Mouse (Mus musculus): ENCODE results near the gene Cacna1c. TPM values are rescaled to one million over a fixed set of nuclear protein-coding genes. Genes with fewer than 3 reads are reported as not detected.

The Cacna1c gene
- polyA plus RNA-seq, 1 experiment, result 3.0 TPM

DNA sequence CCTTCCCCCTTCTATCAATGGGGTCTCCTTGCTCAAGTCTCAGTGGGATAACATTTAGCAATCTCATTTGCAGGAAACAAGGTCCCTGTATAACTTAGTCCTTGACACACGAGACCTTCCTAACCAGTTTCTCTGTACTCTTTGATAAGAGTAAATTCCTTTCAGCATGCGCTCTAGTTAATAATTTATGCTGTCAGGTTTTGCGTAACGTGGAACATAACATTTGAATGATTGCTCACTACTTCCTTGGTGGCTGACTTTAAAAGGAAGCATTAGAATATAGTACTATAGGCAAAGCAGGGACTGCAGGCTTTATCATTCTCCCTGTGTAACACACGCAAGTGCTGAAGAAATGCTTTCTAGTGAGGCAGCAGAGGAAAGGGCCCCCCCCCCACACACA is 232.9 kb downstream of the Cacna1c start:
- no peak for DNase-seq (ENCODE audit: low read depth)

DNA sequence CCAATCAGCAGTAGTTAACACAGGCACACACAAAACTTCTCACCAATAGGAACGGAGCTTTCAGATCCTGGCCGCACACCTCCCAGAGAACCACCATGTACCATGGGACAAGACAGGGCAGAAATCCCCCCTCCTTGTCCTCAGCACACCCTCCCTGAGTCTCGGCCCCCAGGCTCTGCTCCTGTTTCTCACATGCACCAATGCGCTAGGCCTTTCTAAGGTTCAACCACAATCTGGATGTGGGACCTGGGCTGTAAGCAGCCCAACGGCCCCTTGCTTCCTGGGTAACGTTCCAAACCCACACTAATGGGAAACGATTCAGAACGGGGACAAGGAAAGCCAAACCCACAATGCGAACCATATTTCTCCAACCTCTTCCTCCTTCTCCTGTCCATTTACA is 237.7 kb downstream of the Cacna1c start:
- no peak for DNase-seq (ENCODE audit: low read depth)

DNA sequence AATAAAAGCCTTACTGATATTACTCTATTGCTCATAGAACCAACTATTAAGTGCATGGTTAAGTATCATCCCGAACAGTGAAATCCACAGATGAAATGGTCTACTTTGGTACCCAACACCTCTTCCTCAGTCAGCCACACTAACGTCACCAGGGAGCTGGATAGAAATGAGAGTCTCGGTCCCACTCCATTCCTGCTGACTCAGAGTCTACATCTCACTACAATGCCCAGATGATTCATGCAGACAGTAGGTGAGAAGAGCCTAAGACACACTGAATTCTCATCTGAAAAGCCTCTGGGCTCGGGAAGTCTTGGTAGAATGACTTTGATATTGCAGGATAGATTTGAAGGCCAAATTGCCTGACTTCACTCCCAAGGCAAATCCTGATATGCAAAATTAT is 240.0 kb downstream of the Cacna1c start:
- no peak for DNase-seq (ENCODE audit: low read depth)

DNA sequence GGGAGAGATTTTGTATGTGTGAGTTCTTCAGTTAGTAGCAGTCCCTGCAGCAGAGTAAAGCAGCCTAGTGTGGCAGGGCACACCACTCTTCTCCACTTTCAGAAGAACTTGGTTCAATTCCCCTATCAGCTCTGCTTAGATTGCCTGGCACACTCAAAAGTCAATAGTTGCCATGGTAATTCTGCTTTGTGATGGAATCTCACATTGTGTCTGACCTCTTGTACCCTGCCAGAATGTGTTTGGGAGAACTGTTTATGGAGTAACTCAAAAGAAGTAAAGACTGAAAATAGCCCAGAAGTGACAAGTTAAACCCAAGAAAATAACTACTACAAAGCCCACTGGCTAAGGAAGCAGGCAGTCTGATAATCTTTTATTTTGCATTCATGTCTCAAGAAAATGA is 240.4 kb downstream of the Cacna1c start:
- no peak for DNase-seq (ENCODE audit: low read depth)

DNA sequence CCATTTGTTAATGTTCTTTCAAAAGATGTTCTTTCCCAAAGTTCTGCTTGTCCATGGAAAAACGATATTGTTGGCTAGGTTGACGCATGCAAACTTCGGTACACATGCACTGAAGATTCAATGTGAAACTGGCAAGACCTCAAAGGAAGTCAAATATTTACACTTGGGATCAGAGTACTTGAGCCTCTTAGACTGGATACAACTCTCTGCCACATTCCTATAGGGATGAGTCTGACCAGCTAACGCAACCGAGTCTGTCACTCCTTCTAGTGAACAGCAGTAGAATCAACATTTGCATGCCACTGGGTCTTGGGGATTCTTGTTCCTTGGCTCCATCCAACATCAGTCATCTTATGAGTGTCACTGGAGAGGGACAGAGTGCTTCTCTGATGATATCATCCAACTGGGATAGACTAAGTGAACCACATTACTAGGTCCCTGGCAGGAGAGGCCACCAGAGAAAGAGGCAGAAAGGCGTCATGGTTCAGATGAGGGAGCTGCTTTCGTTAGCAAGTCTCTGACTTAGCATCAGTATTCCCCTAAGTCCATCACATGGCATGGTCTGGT is 241.1 kb downstream of the Cacna1c start:
- no peak for DNase-seq (ENCODE audit: low read depth)

DNA sequence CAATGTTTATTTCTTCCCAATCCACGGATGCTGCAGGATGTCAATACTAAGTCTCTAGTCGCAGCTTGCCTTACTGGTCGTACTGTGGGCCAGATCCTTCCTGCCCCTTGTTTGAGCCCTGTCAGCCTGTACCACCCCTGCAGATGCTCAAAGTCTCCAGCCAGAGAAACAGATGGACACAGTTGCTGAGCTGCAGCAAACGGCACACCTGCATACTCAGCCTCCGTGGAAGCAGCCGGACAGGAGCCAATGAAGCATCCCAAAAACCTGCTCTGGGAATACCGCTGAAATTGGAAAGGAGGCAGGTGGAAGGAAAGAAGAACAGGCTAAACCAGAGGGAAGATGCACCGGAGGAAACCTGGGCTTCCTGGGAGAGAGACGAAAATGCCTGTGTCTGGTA is 243.8 kb downstream of the Cacna1c start:
- DNase-seq (ENCODE audit: low read depth), result no peak

DNA sequence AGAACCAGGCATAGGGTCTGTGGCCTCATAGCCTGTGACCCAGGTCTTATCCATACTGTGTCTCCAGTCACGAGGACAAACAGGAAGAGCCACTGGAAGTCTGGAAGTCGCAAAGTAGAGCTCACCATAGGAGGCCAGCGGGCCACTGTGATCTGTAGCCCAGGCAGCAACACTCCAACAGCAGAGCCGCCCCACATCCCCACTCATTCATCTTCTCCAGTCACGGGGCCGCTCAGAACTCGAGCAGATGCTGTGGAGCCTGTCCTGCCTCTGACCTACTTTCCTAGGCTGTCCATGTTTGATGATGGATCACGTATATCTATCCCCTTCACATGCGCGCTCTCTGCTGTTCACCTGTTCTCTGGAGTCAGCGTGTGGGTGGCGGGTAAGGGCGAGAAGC is 246.0 kb downstream of the Cacna1c start:
- DNase-seq (ENCODE audit: low read depth), result no peak

DNA sequence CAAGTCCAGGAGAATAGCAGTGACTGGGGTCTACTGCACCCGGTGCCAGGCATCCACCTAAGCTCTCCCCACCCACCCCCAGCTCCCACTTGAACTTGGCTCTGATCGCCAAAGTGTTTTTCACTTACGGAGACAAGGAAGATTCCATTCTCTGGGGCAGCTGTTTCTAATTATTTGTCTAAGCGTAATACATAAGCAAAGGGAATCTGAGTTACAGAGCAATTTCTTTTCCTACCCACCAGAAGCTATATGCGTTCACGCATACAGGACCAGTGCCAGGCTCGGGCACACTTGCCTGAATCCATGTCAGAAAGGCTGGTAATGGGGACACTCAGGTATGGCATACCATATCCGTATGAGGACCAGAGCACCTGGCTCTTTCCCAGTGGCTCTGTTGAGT is 248.9 kb downstream of the Cacna1c start:
- no peak for DNase-seq (ENCODE audit: low read depth)

DNA sequence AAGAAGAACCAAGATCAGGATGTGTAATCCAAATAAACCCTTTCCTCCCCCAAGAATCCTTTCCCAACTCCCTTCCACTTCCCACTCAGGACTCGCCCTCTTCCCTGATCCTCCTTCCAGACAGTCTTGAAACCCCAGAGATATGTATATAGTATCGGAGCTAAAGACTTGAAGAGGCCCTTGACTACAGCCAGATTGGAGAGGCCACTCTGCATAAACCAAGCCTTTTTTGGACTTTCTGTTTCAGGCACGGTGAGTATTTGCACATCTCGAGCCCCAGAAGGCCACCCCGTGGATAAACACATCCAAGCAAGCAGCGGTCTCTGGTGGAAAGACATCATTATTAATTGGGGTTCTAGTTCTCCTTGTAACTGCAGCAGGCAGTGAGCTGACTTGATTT is 249.6 kb downstream of the Cacna1c start:
- no peak for DNase-seq (ENCODE audit: low read depth)

DNA sequence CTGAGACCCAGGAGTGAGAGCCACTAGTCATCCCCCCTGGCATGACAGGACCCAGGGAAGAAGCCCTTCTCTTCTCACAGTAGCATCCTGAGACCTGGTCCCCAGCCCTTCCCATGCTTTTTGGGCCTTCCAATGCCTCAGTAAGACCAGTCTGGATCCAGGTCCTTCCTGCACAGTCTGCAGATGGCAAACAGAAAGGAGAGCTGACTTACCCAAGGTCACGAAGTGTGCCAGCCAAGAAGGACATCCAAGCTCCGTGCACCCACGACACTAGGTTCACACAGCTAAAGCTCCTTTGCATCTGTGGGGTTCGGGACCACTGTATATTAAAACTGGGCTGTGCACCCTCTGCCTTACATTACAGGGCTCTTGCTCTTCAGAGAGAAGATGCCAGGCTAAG is 252.1 kb downstream of the Cacna1c start:
- no peak for DNase-seq (ENCODE audit: low read depth)

DNA sequence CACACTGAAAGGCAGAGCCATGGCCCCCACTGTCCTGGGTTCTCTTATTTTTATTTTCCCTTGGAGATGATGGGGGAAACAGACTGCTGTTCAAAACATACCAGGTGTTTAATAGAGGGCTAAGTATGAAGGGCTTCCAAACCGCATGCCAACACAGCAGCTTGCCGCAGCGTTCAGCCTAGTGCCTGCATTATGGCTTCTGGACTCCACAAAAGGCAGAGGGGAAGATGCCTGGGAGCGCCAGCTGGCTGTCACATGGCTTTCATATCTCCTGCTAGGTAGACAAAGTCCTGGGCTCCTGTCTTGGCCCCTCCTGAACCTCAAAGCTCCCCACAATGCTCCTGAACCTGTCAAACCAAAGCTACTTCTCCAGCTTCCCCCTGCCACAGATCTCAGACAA is 254.4 kb downstream of the Cacna1c start:
- DNase-seq (ENCODE audit: low read depth), result no peak

DNA sequence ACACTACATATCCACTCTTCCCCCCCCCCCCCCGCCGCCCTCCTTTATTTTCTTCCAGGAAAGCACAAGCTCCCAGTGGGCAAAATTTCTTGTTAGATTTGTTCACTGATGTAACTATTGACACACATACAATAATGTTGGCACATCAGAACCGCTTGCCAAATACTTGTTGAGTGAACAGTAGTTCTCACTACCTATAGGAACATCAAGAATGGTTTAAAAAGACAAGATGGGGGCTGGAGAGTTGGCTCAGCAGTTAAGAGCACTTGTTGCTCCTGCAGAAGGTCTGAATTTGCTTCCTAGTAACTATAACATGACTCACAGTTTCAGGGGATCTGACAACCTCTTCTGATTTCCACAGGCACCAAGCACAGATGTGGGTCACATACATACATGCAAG is 255.2 kb downstream of the Cacna1c start:
- DNase-seq (ENCODE audit: low read depth), result no peak

DNA sequence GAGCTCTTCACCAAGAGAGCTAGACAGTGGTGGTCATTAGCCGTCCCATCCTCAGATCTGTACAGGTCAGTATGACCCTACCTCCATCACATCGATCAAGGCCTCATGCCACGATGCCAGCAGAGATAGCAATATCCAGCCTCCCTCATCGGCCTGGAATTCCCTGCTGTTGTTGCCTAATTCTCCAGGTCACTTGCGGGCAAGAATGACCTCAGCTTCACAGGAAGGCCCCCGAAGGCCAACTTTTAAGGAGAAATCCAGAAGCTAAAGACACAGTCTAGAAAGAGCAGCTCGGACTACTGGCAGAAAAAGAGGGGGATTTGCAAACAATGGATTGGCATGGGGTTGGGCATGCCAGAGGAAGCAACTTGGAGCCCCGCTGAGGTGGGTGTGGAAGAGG is 256.6 kb downstream of the Cacna1c start:
- DNase-seq (ENCODE audit: low read depth), result no peak

DNA sequence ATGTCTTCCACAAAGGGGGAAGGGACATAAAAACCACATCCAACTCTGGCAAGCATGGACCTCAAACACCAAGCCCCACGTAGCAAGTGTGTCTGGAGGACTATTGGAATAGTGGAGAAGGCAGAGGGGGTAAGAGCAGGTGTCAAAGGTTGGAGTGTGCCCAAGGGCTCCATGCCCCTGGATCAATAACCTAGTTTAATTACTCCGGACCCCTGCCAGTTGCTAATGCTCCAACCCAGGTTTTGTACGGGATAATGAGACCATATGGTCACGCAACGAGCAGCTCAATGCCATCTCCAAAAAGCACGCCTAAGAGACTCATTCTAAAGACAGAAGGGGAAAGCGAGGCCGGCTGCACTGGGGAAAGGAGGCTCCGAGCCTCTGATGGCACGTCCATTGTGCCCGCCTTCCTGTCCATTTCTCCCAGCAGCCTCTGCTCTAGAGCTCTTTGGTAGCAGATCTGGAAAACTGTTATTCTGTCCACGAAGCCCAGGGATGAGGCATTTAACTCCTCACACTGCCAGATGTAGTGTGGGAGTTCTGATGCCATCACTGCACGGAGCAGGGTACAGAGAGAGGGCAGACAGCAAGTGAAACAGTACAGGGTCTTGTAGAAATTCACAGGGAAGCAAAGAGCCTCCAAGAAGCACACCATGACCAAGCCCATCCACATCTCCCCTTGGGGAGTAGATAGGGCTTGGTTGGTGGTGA is 257.7 kb downstream of the Cacna1c start:
- DNase-seq (ENCODE audit: low read depth), result no peak

DNA sequence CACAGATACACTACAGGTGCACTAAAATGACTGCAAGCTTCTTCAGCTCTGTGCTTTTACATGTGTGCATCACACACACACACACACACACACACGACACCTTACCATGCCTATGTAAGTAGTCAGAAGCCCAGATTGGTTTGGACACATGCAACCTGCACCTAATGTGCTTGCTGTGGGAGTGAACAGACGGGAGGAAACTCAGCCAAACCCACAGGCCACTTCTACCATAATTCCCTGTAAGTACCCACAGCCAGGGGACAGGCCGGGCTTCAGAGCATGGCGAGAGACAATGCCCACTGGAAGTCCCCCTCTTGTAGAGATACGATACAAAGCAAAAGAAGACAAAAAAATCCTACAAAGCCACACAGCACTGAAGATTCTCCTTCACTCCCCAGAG is 258.7 kb downstream of the Cacna1c start:
- no peak for DNase-seq (ENCODE audit: low read depth)

DNA sequence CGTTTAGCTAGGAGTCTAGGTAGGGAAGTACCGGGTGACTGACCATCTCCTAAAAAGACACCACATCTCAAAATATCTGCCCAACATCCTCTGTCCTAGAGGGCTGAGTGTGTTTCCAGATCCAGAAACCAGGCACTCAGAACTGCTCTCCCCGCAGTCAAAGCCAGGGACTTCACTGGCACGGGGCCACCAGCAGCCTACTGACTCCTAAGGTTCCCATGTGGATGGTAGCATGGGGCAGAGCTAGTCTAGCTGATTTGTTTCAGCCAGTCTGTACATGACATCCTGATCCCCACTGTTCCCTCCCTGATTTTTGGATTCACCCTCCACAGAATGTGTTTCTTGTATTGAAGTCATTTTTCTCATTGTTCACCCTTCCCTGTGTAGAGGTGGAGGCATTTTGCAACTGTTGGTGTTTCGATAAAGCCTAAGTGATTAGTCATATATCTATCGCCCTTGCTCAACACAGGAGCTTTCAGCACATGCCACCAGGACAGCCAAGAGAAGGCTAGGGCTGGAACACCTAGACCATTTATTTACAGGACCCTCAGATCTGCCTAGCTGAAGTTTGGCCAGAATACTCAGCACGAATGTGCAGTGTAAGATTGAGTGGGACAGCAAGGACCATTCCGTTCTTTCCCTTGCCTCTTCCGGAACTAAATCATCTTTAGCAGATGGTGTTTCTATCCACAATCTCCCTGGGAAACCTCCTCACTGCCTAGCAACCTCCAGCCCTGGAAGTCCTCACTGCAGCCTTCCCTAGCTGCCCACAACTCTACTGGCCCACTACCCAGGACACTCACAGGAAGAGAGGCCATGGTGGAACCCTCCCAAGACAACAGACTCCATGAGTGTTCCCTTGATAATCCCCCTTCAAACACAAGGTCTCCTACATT is 260.4 kb downstream of the Cacna1c start:
- no peak for DNase-seq (ENCODE audit: low read depth)

DNA sequence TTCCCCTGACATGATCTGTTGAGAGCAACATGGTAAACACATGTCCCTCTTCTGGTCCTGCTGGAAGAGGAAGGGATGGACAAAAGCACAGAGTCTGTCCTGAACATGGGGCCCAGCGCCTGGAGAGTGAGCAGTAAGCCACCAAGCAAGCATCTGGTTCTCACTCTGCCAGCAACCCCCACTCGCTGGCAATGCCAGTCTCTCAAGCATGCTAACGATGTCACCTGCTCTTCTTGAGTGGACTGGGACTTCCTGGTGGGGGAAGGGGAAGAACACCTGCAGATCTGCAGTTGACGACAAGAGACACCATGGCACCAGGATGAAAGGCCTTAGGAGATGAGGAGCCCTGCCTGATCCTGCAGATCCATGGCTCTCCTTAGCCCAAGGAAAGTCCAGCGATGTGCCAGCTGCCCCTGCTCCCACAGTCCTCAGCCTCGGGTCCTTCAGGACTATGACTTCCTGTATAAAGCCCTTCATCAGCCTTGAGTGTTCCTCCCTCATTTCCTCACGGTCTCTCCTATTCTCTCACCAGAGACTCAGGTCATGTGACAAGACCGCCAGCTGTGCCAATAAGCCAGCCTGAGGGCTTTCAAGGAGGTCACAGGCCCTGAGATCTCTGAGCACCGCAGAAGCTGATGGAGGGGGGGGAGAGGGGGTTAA is 261.8 kb downstream of the Cacna1c start:
- DNase-seq (ENCODE audit: low read depth), result no peak

DNA sequence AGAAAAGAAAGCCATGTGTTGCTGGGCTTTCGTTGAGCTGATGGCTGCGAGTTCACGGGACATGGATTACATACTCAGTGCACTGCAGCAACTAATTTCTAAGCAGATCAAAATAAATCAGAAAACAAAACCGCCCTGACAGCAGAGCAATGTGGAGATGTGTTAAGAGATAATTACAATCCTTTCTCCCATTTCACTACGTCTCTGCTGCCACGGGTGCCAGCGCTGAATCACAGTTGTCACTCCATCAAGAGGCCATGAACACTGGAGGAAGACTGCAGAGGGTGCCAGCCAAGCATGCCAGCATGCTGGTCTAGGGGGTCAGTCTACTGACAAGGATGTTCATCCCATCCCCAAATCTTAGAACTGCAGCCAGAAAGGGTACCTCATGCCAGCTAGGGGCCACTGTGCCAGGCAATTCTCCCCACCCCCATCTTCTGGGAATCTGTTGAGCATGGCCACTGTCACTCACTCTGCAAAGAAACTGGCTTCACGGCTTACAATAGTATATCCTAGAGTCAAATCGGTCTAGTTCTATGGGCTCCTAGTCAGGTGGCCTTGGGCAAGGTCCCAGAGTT is 263.1 kb downstream of the Cacna1c start:
- no peak for DNase-seq (ENCODE audit: low read depth)

DNA sequence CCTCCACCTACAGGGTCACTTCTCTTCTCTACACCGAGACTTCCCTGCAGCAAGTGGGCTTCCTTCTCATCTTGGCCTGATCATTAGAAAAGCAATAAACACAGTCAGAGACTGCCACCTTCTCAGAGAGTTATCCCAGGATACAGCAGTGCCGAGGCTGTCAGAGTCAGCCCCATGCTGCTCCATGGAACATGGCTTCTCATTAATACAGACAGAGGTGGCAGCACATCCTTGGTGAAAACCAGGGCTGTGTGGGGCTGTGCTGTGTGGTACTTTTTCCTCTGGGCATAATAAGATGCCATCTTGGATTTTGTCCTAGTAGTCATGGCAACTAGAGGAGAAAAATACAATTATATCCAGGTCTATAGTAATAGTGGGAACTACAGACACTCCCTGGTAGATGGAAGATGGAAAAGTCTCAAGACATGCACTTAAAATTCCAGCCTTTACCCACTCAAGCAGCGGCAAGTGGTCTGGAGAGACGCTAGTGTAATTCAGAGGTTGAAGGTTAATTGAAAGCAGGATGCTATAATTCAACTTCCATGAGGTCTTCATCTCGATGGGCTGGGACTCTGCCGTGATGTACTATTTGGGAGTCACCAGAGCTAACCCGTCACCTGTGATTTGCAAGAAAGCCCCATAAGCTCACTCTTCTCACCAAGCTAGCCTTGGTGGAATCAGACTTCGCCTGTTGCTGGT is 264.1 kb downstream of the Cacna1c start:
- DNase-seq (ENCODE audit: low read depth), result no peak

DNA sequence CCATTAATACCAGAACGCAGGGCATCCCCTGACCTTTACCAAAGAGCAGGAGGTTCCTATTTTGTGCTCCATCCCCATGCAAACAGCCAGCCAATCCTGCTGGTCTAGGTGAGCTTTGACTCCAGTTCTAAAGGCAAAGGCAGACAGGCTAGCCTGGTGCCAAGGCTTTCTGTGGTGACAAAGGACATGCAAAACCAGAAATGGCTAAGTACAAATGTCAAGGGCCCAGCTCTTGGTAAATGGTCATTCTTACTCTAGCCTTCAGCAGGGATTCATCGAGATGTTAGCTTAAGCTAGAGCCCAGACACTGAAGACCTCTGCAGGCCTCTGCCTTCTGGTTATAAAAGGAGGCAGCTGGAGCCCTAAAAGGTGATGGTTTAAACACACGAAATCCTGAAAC is 269.5 kb downstream of the Cacna1c start:
- DNase-seq (ENCODE audit: low read depth), result no peak

DNA sequence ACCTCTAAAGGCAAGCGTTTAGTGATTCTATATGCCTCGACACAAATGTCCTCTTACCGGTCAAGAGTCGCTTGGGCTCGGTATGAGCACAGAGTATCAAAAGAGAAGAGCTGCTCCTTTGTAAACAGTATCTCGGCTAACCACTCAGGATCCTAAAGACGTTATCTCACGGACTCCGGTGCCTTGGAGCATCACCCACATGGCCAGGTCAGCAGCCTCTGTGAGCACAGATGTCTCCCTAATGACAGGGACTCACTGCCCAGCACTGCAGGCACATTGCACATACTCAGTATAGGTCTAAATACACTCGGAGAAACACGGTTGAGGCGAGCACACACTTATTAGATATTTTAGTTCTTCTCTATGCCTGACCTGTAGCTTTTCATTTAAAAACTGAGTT is 271.8 kb downstream of the Cacna1c start:
- DNase-seq (ENCODE audit: low read depth), result no peak

DNA sequence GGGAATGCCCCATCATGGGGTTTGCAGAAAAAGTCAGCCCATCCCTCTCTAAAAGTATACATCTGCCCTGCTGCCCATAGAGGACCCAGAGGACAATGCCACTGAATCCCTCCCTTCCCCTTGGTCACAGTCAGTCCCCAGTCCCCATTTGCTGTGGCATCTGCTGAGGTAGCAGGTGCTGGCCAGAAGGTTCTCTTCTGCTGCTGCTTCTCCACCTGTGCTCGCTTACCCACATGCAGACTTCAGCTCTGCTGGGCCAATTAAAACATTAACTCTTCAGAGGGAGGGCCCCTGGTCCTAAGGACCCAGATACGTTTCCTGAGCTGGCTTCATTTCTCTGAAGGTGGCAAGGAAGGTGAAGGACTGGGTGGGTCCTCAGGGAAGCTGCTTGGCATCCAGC is 272.3 kb downstream of the Cacna1c start:
- DNase-seq (ENCODE audit: low read depth), result no peak

Data from gonadal fat pad, adult 2 months (tissue).